Mouse (Mus musculus): ENCODE data around the gene Gm49388.

- TF ChIP-seq CHD2 (IDR thresholded peaks at IDR 0.05; ENCODE audit: low read depth, low read length) (no peak), HCFC1 (IDR thresholded peaks at IDR 0.05; ENCODE audit: borderline replicate concordance, insufficient read depth, low read length) (no peak), ZNF384 (IDR thresholded peaks at IDR 0.05; ENCODE audit: low read depth, low read length) (no peak), ZC3H11A (IDR thresholded peaks at IDR 0.05; ENCODE audit: borderline replicate concordance, low read depth, low read length) (no peak), MAFK (IDR thresholded peaks at IDR 0.05; ENCODE audit: insufficient read depth, low read depth, low read length) (no peak)
Measured at GRCm38 (mm10) chr7:127810650-127811049, 25.2 kb downstream of the Gm49388 start.
